Comparison of ENCODE assay signal across 6 mouse cellular contexts in genomic region chr3:49585962-49586361, GRCm38 (mm10).
A peak's percentile ranks its signal among the peaks of the same experiment; 100 is the strongest.
DNase-seq lines count a peak whose midpoint lies in the region; ATAC-seq and TF ChIP-seq lines count a peak whose summit lies in the region.
"Not testable (repeated sequence)": the region's sequence is repeated elsewhere in the genome, so short reads cannot be mapped to it uniquely, and the experiment has no call there.

No protein-coding gene starts in this region.

- not testable (repeated sequence) for H3K36me3 ChIP-seq in embryonic facial prominence, embryonic 13.5 days; limb, embryonic 11.5 days (ENCODE audit: control insufficient read depth, insufficient read depth, low read length); limb, embryonic 14.5 days (ENCODE audit: control insufficient read depth, insufficient read depth, low read length)

- intact Hi-C loops in heart, postnatal 10 days (cut with DNase I): not testable (repeated sequence)

- not testable (repeated sequence) for H3K9me3 ChIP-seq in embryonic facial prominence, embryonic 13.5 days; limb, embryonic 11.5 days (ENCODE audit: control insufficient read depth, low read length); limb, embryonic 14.5 days (ENCODE audit: control insufficient read depth, low read length)

- H3K27me3 ChIP-seq in embryonic facial prominence, embryonic 13.5 days; limb, embryonic 11.5 days (ENCODE audit: control insufficient read depth, insufficient read depth, low read length); limb, embryonic 14.5 days (ENCODE audit: control insufficient read depth, insufficient read depth, low read length): not testable (repeated sequence)

- not testable (repeated sequence) for ATAC-seq in embryonic facial prominence, embryonic 13.5 days (ENCODE audit: insufficient number of reproducible peaks, insufficient read depth, low FRiP score, low TSS enrichment, low read depth); limb, embryonic 11.5 days (ENCODE audit: insufficient number of reproducible peaks, low FRiP score, low TSS enrichment, low read depth); limb, embryonic 14.5 days (ENCODE audit: low FRiP score, low read depth)

- TF ChIP-seq POLR2A in limb, embryonic 14.5 days (IDR thresholded peaks at IDR 0.05; ENCODE audit: borderline replicate concordance, extremely low read depth, insufficient read depth, insufficient read length): not testable (repeated sequence)

- DNase-seq in heart, adult 11 months: peak; percentile 86
- peak; percentile 1 to 8 for DNase-seq in heart, adult 9 months (ENCODE audit: low spot score in 2 of 2)
- peak; percentile 5 to 29 for DNase-seq in heart, postnatal 10 days
- DNase-seq in limb, embryonic 11.5 days (ENCODE audit: low spot score); limb, embryonic 14.5 days (ENCODE audit: low spot score): not testable (repeated sequence)

- H3K27ac ChIP-seq in embryonic facial prominence, embryonic 13.5 days: peak overlapping the region; percentile 62; the same call in 1 of the 2 replicates
- H3K27ac ChIP-seq in limb, embryonic 11.5 days (replicated peaks; ENCODE audit: low read depth, low read length): peak overlapping the region; percentile 73
- H3K27ac ChIP-seq in limb, embryonic 14.5 days (replicated peaks; ENCODE audit: low read depth, low read length): peak overlapping the region; percentile 38; the same call in 1 of the 2 replicates

- not testable (repeated sequence) for H3K4me3 ChIP-seq in embryonic facial prominence, embryonic 13.5 days; limb, embryonic 11.5 days (ENCODE audit: low read depth, low read length); limb, embryonic 14.5 days (replicated peaks; ENCODE audit: low read length)

- not testable (repeated sequence) for H3K4me1 ChIP-seq in embryonic facial prominence, embryonic 13.5 days; limb, embryonic 11.5 days (ENCODE audit: control insufficient read depth, insufficient read depth, low read length); limb, embryonic 14.5 days (ENCODE audit: control insufficient read depth, insufficient read depth, low read length)

- H3K4me2 ChIP-seq in embryonic facial prominence, embryonic 13.5 days; limb, embryonic 11.5 days (ENCODE audit: low read depth, severe bottlenecking); limb, embryonic 14.5 days (replicated peaks; ENCODE audit: low read depth, low read length, severe bottlenecking): not testable (repeated sequence)

- H3K9ac ChIP-seq in embryonic facial prominence, embryonic 13.5 days; limb, embryonic 11.5 days (ENCODE audit: low read length); limb, embryonic 14.5 days (ENCODE audit: low read depth, low read length, severe bottlenecking): not testable (repeated sequence)
